Mouse (Mus musculus) MEL (cell line): ENCODE measurements around the gene Gm20696.

Source experiments
- CTCF ChIP-seq, 3 experiments: IDR thresholded peaks in 2 of 3; conservative IDR thresholded peaks in 1 of 3; 2 replicates each; pipeline ENCODE4 v1.5.1; 2011 to 2012; ENCODE audit warnings: low read length in 3 of 3, low read depth in 2 of 3, mild to moderate bottlenecking in 2 of 3, improper control_type of control experiment in 1 of 3, inconsistent platforms in 1 of 3, mixed read lengths in 1 of 3, moderate library complexity in 1 of 3; ENCODE audit not compliant: control insufficient read depth in 1 of 3, insufficient read depth in 1 of 3, poor library complexity in 1 of 3, severe bottlenecking in 1 of 3
- E2F4 ChIP-seq: IDR thresholded peaks from 2 replicates; pipeline ENCODE4 v1.6.1; 2011; ENCODE audit warnings: low read depth, low read length, improper control_type of control experiment, borderline replicate concordance
- EP300 ChIP-seq, 2 experiments: IDR thresholded peaks; 2 replicates each; pipeline ENCODE4 v1.6.1; 2011; ENCODE audit warnings: improper control_type of control experiment in 2 of 2, low read length in 2 of 2, low read depth in 1 of 2, mild to moderate bottlenecking in 1 of 2
- GATA1 ChIP-seq: IDR thresholded peaks from 2 replicates; pipeline ENCODE4 v1.6.1; 2011; ENCODE audit warnings: low read depth, low read length, improper control_type of control experiment
- HCFC1 ChIP-seq: IDR thresholded peaks from 2 replicates; pipeline ENCODE4 v1.6.1; 2012; ENCODE audit warnings: low read depth, mild to moderate bottlenecking, inconsistent platforms, low read length, improper control_type of control experiment, moderate library complexity
- MAFK ChIP-seq: IDR thresholded peaks from 2 replicates; pipeline ENCODE4 v1.6.1; 2011; ENCODE audit warnings: low read depth, mild to moderate bottlenecking, low read length, improper control_type of control experiment, borderline replicate concordance
- MAX ChIP-seq: IDR thresholded peaks from 2 replicates; pipeline ENCODE4 v1.6.1; 2011; ENCODE audit warnings: low read length, improper control_type of control experiment
- MEF2A ChIP-seq: IDR thresholded peaks from 2 replicates; pipeline ENCODE4 v1.6.1; 2014; ENCODE audit warnings: low read depth, mild to moderate bottlenecking, inconsistent platforms, low read length, improper control_type of control experiment; ENCODE audit not compliant: poor library complexity, insufficient replicate concordance, severe bottlenecking; ENCODE audit errors: extremely low read depth
- NELFE ChIP-seq: IDR thresholded peaks from 2 replicates; pipeline ENCODE4 v1.6.1; 2011; ENCODE audit warnings: low read depth, low read length, improper control_type of control experiment
- POLR2A ChIP-seq, 2 experiments: IDR thresholded peaks; 2 replicates each; pipeline ENCODE4 v1.6.1; 2011 to 2012; ENCODE audit warnings: low read length in 2 of 2, mild to moderate bottlenecking in 2 of 2, control low read depth in 1 of 2, improper control_type of control experiment in 1 of 2, low read depth in 1 of 2, moderate library complexity in 1 of 2; ENCODE audit not compliant: control insufficient read depth in 1 of 2, insufficient read depth in 1 of 2, poor library complexity in 1 of 2
- POLR2AphosphoS5 ChIP-seq: IDR thresholded peaks from 2 replicates; pipeline ENCODE4 v1.6.1; 2012; ENCODE audit warnings: low read depth, borderline replicate concordance, mild to moderate bottlenecking, inconsistent platforms, low read length, moderate library complexity, mixed read lengths
- RCOR1 ChIP-seq: IDR thresholded peaks from 2 replicates; pipeline ENCODE4 v1.6.1; 2012; ENCODE audit warnings: low read depth, mild to moderate bottlenecking, inconsistent platforms, low read length, improper control_type of control experiment

GRCm38 (mm10) chr6:99274222-99274621 lies 392.4 kb downstream of the Gm20696 start:
- no peak for TF ChIP-seq HCFC1
- TF ChIP-seq MEF2A: no peak
- no peak for TF ChIP-seq E2F4
- TF ChIP-seq GATA1: no peak
- TF ChIP-seq POLR2A (IDR thresholded peaks at IDR 0.05; ENCODE audit: control insufficient read depth in 1 of 2, insufficient read depth in 1 of 2, low read depth in 1 of 2, low read length in 2 of 2, poor library complexity in 1 of 2): no peak
- no peak for TF ChIP-seq CTCF (IDR thresholded peaks at IDR 0.05 in 2 of 3, conservative IDR thresholded peaks at IDR 0.05 in 1 of 3; ENCODE audit: control insufficient read depth in 1 of 3, insufficient read depth in 1 of 3, low read depth in 2 of 3, low read length in 3 of 3, poor library complexity in 1 of 3, severe bottlenecking in 1 of 3)
- no peak for TF ChIP-seq EP300 (IDR thresholded peaks at IDR 0.05; ENCODE audit: low read depth in 1 of 2, low read length in 2 of 2)
- TF ChIP-seq POLR2AphosphoS5: no peak
- no peak for TF ChIP-seq MAX
- no peak for TF ChIP-seq RCOR1
- TF ChIP-seq MAFK: no peak
- TF ChIP-seq NELFE: no peak
